Mouse (Mus musculus): ENCODE results near the gene Clic1. TPM values are rescaled to one million over a fixed set of nuclear protein-coding genes. Genes with fewer than 3 reads are reported as not detected.
A peak's percentile ranks its signal among the peaks of the same experiment; 100 is the strongest.

Gene Clic1
- polyA plus RNA-seq, 1 experiment from 2014 or later, result 62.4 TPM

- ATAC-seq (replicated peaks), result no peak
- peaks cover 16% of the 10 kb centered on the region for H3K36me3 ChIP-seq (replicated peaks)
Measured at GRCm38 (mm10) chr17:35092403-35093198, 42.8 kb downstream of the Clic1 start.

GRCm38 (mm10) chr17:35094475-35095365 is 45.0 kb downstream of the Clic1 start:
- H3K27ac ChIP-seq, result no peak overlapping the region
- H3K27me3 ChIP-seq (replicated peaks), result no peaks in the 10 kb centered on the region
- ATAC-seq (replicated peaks), result no peak
- 94% methylated on average over 15 of the region's 15 CpGs for WGBS
- H3K4me1 ChIP-seq, result peaks cover 14% of the 10 kb centered on the region
- peaks cover 21% of the 10 kb centered on the region for H3K36me3 ChIP-seq (replicated peaks)
- no peak overlapping the region for H3K4me3 ChIP-seq
- no peak overlapping the region for H3K4me2 ChIP-seq
- H3K9me3 ChIP-seq, result no peaks in the 10 kb centered on the region
- H3K9ac ChIP-seq, result no peak overlapping the region

More at GRCm38 (mm10) chr17:35092403-35093198, 42.8 kb downstream of the Clic1 start:
- WGBS, result 91% methylated on average over 14 of the region's 14 CpGs
- no peak overlapping the region for H3K27ac ChIP-seq
- no peak overlapping the region for H3K9ac ChIP-seq
- H3K9me3 ChIP-seq, result no peaks in the 10 kb centered on the region
- no peak overlapping the region for H3K4me3 ChIP-seq
- peaks cover 15% of the 10 kb centered on the region for H3K4me1 ChIP-seq
- no peaks in the 10 kb centered on the region for H3K27me3 ChIP-seq (replicated peaks)
- no peak overlapping the region for H3K4me2 ChIP-seq

- Histone ChIP-seq H3K4me2 (no peak overlapping the region), H3K4me3 (no peak overlapping the region), H3K4me1 (no peaks in the 10 kb centered on the region), H3K27ac (no peak overlapping the region), H3K9ac (no peak overlapping the region), H3K27me3 (replicated peaks) (no peaks in the 10 kb centered on the region), H3K36me3 (replicated peaks) (peaks cover 33% of the 10 kb centered on the region), H3K9me3 (no peaks in the 10 kb centered on the region)
- no peak for ATAC-seq (replicated peaks)
- 78% methylated on average over 12 of the region's 12 CpGs for WGBS
Measured at GRCm38 (mm10) chr17:35096597-35096996, 46.8 kb downstream of the Clic1 start.

DNA sequence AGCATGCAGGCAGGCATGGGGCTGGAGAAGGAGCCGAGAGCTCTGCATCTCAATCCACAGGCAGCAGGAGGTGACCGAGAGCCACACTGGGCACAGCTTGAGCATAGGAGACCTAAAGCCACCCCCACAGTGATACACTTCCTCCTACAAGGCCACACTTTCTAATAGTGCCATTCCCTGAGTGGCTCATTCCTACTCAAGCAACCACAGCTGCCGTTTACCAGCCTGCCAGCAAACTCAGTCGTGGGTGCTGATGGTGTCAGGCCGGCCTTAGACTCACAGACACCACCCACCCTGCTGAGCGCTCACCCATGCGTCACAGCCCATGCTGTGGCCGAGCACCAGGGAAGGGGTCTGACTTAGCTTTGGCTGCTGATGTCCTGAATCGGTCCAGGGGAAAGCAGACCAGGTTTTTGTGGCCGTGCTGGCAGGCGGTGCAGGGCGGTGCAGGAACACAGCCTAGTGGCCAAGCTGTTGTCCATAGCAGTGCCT is 47.4 kb downstream of the Clic1 start:
- Histone ChIP-seq H3K9me3 (no peaks in the 10 kb centered on the region), H3K4me3 (no peak overlapping the region), H3K9ac (no peak overlapping the region), H3K36me3 (replicated peaks) (peaks cover 39% of the 10 kb centered on the region), H3K27ac (no peak overlapping the region), H3K4me2 (no peak overlapping the region), H3K27me3 (replicated peaks) (no peaks in the 10 kb centered on the region), H3K4me1 (no peaks in the 10 kb centered on the region)
- no peak for ATAC-seq (replicated peaks)
- WGBS, result 70% methylated on average over 12 of the region's 12 CpGs

DNA sequence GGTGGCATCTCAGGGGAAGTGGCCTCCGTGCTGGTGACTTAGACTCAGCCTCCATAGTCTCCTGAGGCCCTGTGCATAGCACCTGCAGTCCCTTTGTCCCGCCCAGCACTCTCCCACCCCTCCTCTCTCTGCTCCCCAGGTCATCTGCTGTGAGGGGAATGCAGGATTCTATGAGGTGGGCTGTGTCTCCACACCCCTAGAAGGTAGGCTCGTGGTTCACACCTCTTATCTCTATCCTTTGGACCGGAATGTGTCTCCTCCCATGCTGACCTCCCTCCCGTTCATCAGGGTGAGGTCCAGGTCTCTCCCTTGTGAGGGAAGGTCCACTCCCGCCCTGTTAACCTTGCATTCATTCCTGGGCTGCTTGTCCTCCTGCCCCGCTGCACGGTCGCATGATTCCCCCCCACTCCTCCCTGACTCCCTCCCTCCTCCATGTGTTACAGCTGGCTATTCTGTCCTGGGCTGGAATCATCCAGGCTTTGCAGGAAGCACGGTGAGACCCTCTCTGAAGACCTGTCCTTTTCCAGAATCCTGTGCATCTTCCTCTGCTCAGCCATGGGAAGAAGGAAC is 50.5 kb downstream of the Clic1 start:
- Histone ChIP-seq H3K27ac (no peak overlapping the region), H3K4me1 (no peaks in the 10 kb centered on the region), H3K4me3 (no peak overlapping the region), H3K9me3 (no peaks in the 10 kb centered on the region), H3K36me3 (replicated peaks) (peaks cover 50% of the 10 kb centered on the region), H3K27me3 (replicated peaks) (no peaks in the 10 kb centered on the region), H3K9ac (no peak overlapping the region), H3K4me2 (no peak overlapping the region)
- WGBS, result 76% methylated on average over 10 of the region's 10 CpGs
- ATAC-seq (replicated peaks), result no peak

DNA sequence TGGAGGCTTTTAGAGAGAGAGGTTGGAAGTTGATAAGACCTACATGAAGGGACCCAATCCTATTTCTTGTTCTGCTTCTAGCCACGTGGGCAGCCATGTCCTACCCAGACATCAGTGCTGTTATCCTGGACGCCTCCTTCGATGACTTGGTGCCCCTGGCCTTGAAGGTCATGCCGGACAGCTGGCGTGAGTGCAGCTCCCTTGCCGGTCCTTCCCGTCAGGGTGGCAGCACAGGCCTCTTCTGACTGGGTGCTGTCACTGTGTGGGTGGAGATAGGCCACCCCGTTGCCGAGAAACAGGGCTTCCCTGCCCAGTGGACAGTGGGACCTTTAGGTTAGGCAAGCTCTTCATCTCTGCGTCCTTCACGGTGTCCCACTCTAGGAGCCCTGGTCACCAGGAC is 51.4 kb downstream of the Clic1 start:
- H3K27me3 ChIP-seq (replicated peaks), result no peaks in the 10 kb centered on the region
- WGBS, result 90% methylated on average over 11 of the region's 11 CpGs
- no peak for ATAC-seq (replicated peaks)
- H3K4me3 ChIP-seq, result no peak overlapping the region
- no peaks in the 10 kb centered on the region for H3K9me3 ChIP-seq
- H3K36me3 ChIP-seq (replicated peaks), result peaks cover 50% of the 10 kb centered on the region
- H3K9ac ChIP-seq, result no peak overlapping the region
- H3K4me2 ChIP-seq, result no peak overlapping the region
- peaks cover 6% of the 10 kb centered on the region; the same call in 1 of the 2 replicates for H3K4me1 ChIP-seq
- H3K27ac ChIP-seq, result no peak overlapping the region

- H3K9ac ChIP-seq, result no peak overlapping the region
- H3K9me3 ChIP-seq, result no peaks in the 10 kb centered on the region
- H3K4me1 ChIP-seq, result peaks cover 6% of the 10 kb centered on the region; the same call in 1 of the 2 replicates
- no peak for ATAC-seq (replicated peaks)
- WGBS, result 68% methylated on average over 8 of the region's 8 CpGs
- H3K36me3 ChIP-seq (replicated peaks), result peaks cover 39% of the 10 kb centered on the region; the same call in 1 of the 2 replicates
- no peak overlapping the region for H3K27ac ChIP-seq
- no peaks in the 10 kb centered on the region for H3K27me3 ChIP-seq (replicated peaks)
- no peak overlapping the region for H3K4me3 ChIP-seq
- no peak overlapping the region for H3K4me2 ChIP-seq
Measured at GRCm38 (mm10) chr17:35102299-35102698, 52.5 kb downstream of the Clic1 start.

GRCm38 (mm10) chr17:35103221-35103690 is 53.5 kb downstream of the Clic1 start:
- no peak overlapping the region for H3K4me2 ChIP-seq
- no peak overlapping the region for H3K4me3 ChIP-seq
- 71% methylated on average over 6 of the region's 6 CpGs for WGBS
- H3K9ac ChIP-seq, result no peak overlapping the region
- peaks cover 38% of the 10 kb centered on the region; the same call in 1 of the 2 replicates for H3K36me3 ChIP-seq (replicated peaks)
- no peak overlapping the region for H3K27ac ChIP-seq
- ATAC-seq (replicated peaks), result no peak
- peaks cover 6% of the 10 kb centered on the region; the same call in 1 of the 2 replicates for H3K4me1 ChIP-seq
- H3K27me3 ChIP-seq (replicated peaks), result no peaks in the 10 kb centered on the region
- no peaks in the 10 kb centered on the region for H3K9me3 ChIP-seq

DNA sequence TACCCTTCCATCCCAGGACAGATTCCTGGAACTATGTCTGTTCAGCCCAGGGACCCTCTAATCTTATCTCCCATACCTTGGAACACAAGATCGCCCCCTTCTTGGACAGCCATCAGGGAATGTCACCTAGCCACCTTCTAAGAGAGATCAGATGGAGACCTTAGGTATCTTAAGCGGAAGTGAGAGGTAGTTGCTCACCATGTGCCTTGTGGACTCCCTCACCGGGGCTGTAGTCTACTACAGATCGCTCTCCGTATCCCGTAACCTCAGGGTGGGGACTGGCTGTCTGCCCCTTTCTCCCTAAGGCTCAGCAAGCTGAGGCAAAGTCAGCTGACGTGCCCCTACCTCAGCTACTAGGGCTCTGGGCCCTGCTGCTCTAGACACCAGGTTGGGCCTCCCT is 54.3 kb downstream of the Clic1 start:
- Histone ChIP-seq H3K36me3 (replicated peaks) (peaks cover 33% of the 10 kb centered on the region; the same call in 1 of the 2 replicates), H3K9ac (no peak overlapping the region), H3K4me1 (peaks cover 6% of the 10 kb centered on the region; the same call in 1 of the 2 replicates), H3K9me3 (no peaks in the 10 kb centered on the region), H3K27me3 (replicated peaks) (no peaks in the 10 kb centered on the region), H3K4me3 (no peak overlapping the region), H3K4me2 (no peak overlapping the region), H3K27ac (no peak overlapping the region)
- ATAC-seq (replicated peaks), result no peak
- WGBS, result 94% methylated on average over 7 of the region's 7 CpGs

DNA sequence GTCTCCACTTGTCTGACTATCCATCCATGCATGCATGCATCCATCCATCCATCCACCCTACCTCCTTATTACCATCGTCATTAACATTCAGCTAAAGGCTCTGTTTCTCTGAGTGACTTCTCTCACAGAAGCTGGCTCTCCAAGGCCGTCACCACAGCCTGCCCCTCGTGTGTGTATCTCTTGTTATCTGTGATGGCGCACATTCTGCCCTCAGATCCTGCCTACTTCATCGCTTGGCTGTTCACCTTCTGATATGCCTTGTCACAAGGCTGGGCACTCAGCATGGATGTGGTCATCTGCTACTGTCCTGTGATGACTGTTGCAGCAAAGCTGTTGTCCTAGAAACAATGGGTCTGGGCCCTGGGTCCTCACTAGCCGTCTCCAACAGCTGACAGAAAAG is 55.0 kb downstream of the Clic1 start:
- Histone ChIP-seq H3K27ac (no peak overlapping the region), H3K9me3 (no peaks in the 10 kb centered on the region), H3K36me3 (replicated peaks) (peaks cover 33% of the 10 kb centered on the region; the same call in 1 of the 2 replicates), H3K9ac (no peak overlapping the region), H3K27me3 (replicated peaks) (no peaks in the 10 kb centered on the region), H3K4me1 (peaks cover 6% of the 10 kb centered on the region; the same call in 1 of the 2 replicates), H3K4me3 (no peak overlapping the region), H3K4me2 (no peak overlapping the region)
- 72% methylated on average over 6 of the region's 6 CpGs for WGBS
- no peak for ATAC-seq (replicated peaks)

GRCm38 (mm10) chr17:35105740-35106389 is 56.1 kb downstream of the Clic1 start:
- H3K9me3 ChIP-seq, result no peaks in the 10 kb centered on the region
- peaks cover 6% of the 10 kb centered on the region; the same call in 1 of the 2 replicates for H3K4me1 ChIP-seq
- H3K4me3 ChIP-seq, result no peak overlapping the region
- peak overlapping the region; percentile 26 for H3K4me2 ChIP-seq
- WGBS, result 19% methylated on average over 13 of the region's 13 CpGs
- H3K27me3 ChIP-seq (replicated peaks), result no peaks in the 10 kb centered on the region
- no peak overlapping the region for H3K27ac ChIP-seq
- no peak for ATAC-seq (replicated peaks)
- H3K36me3 ChIP-seq (replicated peaks), result peaks cover 28% of the 10 kb centered on the region; the same call in 1 of the 2 replicates
- 0 out of 2 replicates have a peak overlapping the region, but pooled peaks have one; percentile 7 for H3K9ac ChIP-seq
